ENCODE assay signal across 19 mouse cellular contexts in the genomic region with DNA sequence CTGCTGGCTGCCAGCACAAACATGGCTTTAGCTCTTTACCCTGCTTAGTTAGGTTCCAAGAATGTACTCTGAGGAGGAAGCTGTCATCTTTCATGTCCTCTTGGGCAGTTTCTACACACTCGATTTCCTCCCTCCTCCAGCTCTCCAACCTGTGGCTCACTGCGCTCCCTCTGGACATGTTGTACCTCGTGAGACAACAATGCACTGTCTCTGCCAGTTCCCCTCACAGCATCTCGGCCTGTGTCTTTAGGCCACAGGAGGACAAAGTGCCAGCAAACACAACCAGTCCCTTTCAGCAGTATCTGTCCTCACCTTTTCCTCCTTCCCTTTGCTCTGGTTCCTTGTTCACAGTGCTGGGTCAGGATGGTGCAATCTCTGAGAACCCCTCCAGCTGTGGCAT. TPM values are rescaled to one million over a fixed set of nuclear protein-coding genes. Genes with fewer than 3 reads are reported as not detected.
DNase-seq lines count a peak whose midpoint lies in the region; ATAC-seq and TF ChIP-seq lines count a peak whose summit lies in the region.
"Had no signal": no experiment of that assay in that cellular context is flagged by ENCODE, and none has a peak within 500 bp of the region (broad histone marks: within the 10 kb centered on the region; RNA-seq: fewer than 3 reads in every experiment).

No protein-coding gene starts in this region.

- no peak for ATAC-seq in heart, embryonic 15.5 days (replicated peaks; ENCODE audit: insufficient number of reproducible peaks, insufficient read depth, low FRiP score, low read depth)
- ATAC-seq in heart, embryonic 12.5 days (ENCODE audit: insufficient number of reproducible peaks, low FRiP score) = no peak
- ATAC-seq in lung, embryonic 15.5 days (ENCODE audit: borderline replicate concordance, extremely low read depth, low FRiP score, low TSS enrichment) = no peak
- no peak for ATAC-seq in stomach, postnatal 0 days (ENCODE audit: low FRiP score, low TSS enrichment)
- ATAC-seq: inflammation-experienced regulatory T-cells, adult 6 months had no signal

- H3K4me2 ChIP-seq in heart, embryonic 15.5 days = no peak overlapping the region
- H3K4me2 ChIP-seq in heart, embryonic 12.5 days = no peak overlapping the region
- no peak overlapping the region for H3K4me2 ChIP-seq in lung, embryonic 15.5 days
- H3K4me2 ChIP-seq in stomach, postnatal 0 days (replicated peaks; ENCODE audit: low read depth) = no peak overlapping the region
- H3K4me2 ChIP-seq: limb, embryonic 13.5 days had no signal

- H3K36me3 ChIP-seq in heart, embryonic 15.5 days = peaks cover 70% of the 10 kb centered on the region
- peaks cover 77% of the 10 kb centered on the region for H3K36me3 ChIP-seq in heart, embryonic 12.5 days
- peaks cover 76% of the 10 kb centered on the region for H3K36me3 ChIP-seq in lung, embryonic 15.5 days
- H3K36me3 ChIP-seq in stomach, postnatal 0 days (ENCODE audit: control insufficient read depth, insufficient read depth, low read length) = peaks cover 31% of the 10 kb centered on the region

- peaks cover 21% of the 10 kb centered on the region for H3K4me1 ChIP-seq in heart, embryonic 15.5 days (replicated peaks)
- peaks cover 30% of the 10 kb centered on the region for H3K4me1 ChIP-seq in heart, embryonic 12.5 days (replicated peaks)
- H3K4me1 ChIP-seq in lung, embryonic 15.5 days = peaks cover 20% of the 10 kb centered on the region
- H3K4me1 ChIP-seq in stomach, postnatal 0 days (replicated peaks; ENCODE audit: control insufficient read depth, insufficient read depth) = no peaks in the 10 kb centered on the region
- H3K4me1 ChIP-seq: forebrain, embryonic 10.5 days; limb, embryonic 13.5 days; midbrain, embryonic 10.5 days had no signal

- no peak for DNase-seq in lung, postnatal 36 days
- peak; percentile 76 for DNase-seq in fat pad, adult 2 months (ENCODE audit: extremely low read depth, low read depth, low spot score)
- DNase-seq in stomach, postnatal 0 days (ENCODE audit: low spot score) = no peak
- no peak for DNase-seq in embryo, embryonic 10 days (ENCODE audit: low spot score)
- DNase-seq: adrenal gland, postnatal 14 days; cerebellum, adult 8-10 months; gastrocnemius, postnatal 10 days; kidney, postnatal 14 days; layer of hippocampus, adult 9-11 months; thymus, postnatal 14 days had no signal

- no peak overlapping the region for H3K9ac ChIP-seq in heart, embryonic 15.5 days
- no peak overlapping the region for H3K9ac ChIP-seq in heart, embryonic 12.5 days
- no peak overlapping the region for H3K9ac ChIP-seq in lung, embryonic 15.5 days
- no peak overlapping the region for H3K9ac ChIP-seq in stomach, postnatal 0 days (ENCODE audit: low read length)
- H3K9ac ChIP-seq: limb, embryonic 13.5 days; liver, embryonic 14.5 days had no signal

- no peak for TF ChIP-seq EP300 in stomach, postnatal 0 days (optimal IDR thresholded peaks at IDR 0.05)

- peak; percentile 35; the same call in 1 of the 2 replicates for TF ChIP-seq CTCF in stomach, postnatal 0 days (IDR thresholded peaks at IDR 0.05; ENCODE audit: low read depth)

- WGBS in heart, embryonic 15.5 days = 66% methylated on average over 4 of the region's 4 CpGs
- 70% methylated on average over 4 of the region's 4 CpGs for WGBS in heart, embryonic 12.5 days
- 80% methylated on average over 4 of the region's 4 CpGs for WGBS in lung, embryonic 15.5 days
- WGBS in stomach, postnatal 0 days = 81% methylated on average over 4 of the region's 4 CpGs

- H3K4me3 ChIP-seq in heart, embryonic 15.5 days = no peak overlapping the region
- no peak overlapping the region for H3K4me3 ChIP-seq in heart, embryonic 12.5 days
- no peak overlapping the region for H3K4me3 ChIP-seq in lung, embryonic 15.5 days
- no peak overlapping the region for H3K4me3 ChIP-seq in stomach, postnatal 0 days (ENCODE audit: low read depth, low read length)
- H3K4me3 ChIP-seq: forebrain, embryonic 10.5 days; hindbrain, embryonic 10.5 days; limb, embryonic 13.5 days; midbrain, embryonic 10.5 days had no signal

- H3K27ac ChIP-seq in heart, embryonic 15.5 days = peak overlapping the region; percentile 65
- H3K27ac ChIP-seq in heart, embryonic 12.5 days (ENCODE audit: poor library complexity, severe bottlenecking) = no peak overlapping the region
- H3K27ac ChIP-seq in lung, embryonic 15.5 days = peak overlapping the region; percentile 46
- no peak overlapping the region for H3K27ac ChIP-seq in stomach, postnatal 0 days (replicated peaks)
- H3K27ac ChIP-seq: forebrain, embryonic 10.5 days; hindbrain, embryonic 10.5 days; limb, embryonic 13.5 days; liver, embryonic 14.5 days; midbrain, embryonic 10.5 days had no signal

- H3K9me3 ChIP-seq in heart, embryonic 15.5 days (replicated peaks) = no peaks in the 10 kb centered on the region
- H3K9me3 ChIP-seq in heart, embryonic 12.5 days (replicated peaks) = no peaks in the 10 kb centered on the region
- H3K9me3 ChIP-seq in lung, embryonic 15.5 days = no peaks in the 10 kb centered on the region
- H3K9me3 ChIP-seq in stomach, postnatal 0 days (ENCODE audit: control insufficient read depth, low read length) = no peaks in the 10 kb centered on the region
- H3K9me3 ChIP-seq: forebrain, embryonic 10.5 days; hindbrain, embryonic 10.5 days; limb, embryonic 13.5 days; midbrain, embryonic 10.5 days had no signal

- no peaks in the 10 kb centered on the region for H3K27me3 ChIP-seq in heart, embryonic 15.5 days
- no peaks in the 10 kb centered on the region for H3K27me3 ChIP-seq in heart, embryonic 12.5 days (replicated peaks)
- H3K27me3 ChIP-seq in lung, embryonic 15.5 days = no peaks in the 10 kb centered on the region
- no peaks in the 10 kb centered on the region for H3K27me3 ChIP-seq in stomach, postnatal 0 days (ENCODE audit: control insufficient read depth, insufficient read depth, low read length)
- H3K27me3 ChIP-seq: limb, embryonic 13.5 days had no signal

RNA-seq across cellular contexts. Expression of a gene that starts 59.9 kb away (rescaled TPM):
- 78.6 and 79.1 TPM in 2 replicates for polyA plus RNA-seq in heart, embryonic 15.5 days (2015; fragmentation: Nextera tagmentation; extraction: Ambion mirVana)
- polyA plus RNA-seq in heart, embryonic 12.5 days (2016; fragmentation: Nextera tagmentation; extraction: Ambion mirVana) = 124 and 130 TPM in 2 replicates
- polyA plus RNA-seq in lung, embryonic 15.5 days (2015; fragmentation: Nextera tagmentation; extraction: Ambion mirVana) = 150 and 152 TPM in 2 replicates
- 76.8 and 85.8 TPM in 2 replicates for polyA plus RNA-seq in stomach, postnatal 0 days (2015; fragmentation: Nextera tagmentation; extraction: Ambion mirVana)

Comparison
In these comparisons a context has a peak if more than half of its experiments do, and no peak if none do; other contexts are left out.
1. H3K27ac ChIP-seq: peak in heart, embryonic 15.5 days (single experiment) and lung, embryonic 15.5 days (single experiment); none in heart, embryonic 12.5 days (single experiment) and stomach, postnatal 0 days (single experiment).